21 mouse cellular contexts compared by ENCODE assay signal in genomic region chr1:139328811-139329210, GRCm38 (mm10). TPM values are rescaled to one million over a fixed set of nuclear protein-coding genes. Genes with fewer than 3 reads are reported as not detected.
"Had no signal": no experiment of that assay in that cellular context is flagged by ENCODE, and none has a peak within 500 bp of the region (broad histone marks: within the 10 kb centered on the region; RNA-seq: fewer than 3 reads in every experiment).

No protein-coding gene starts in this region.

- H3K9me3 ChIP-seq: limb, embryonic 12.5 days; limb, embryonic 15.5 days; midbrain, embryonic 12.5 days; midbrain, embryonic 15.5 days; neural tube, embryonic 13.5 days had no signal

- H3K27me3 ChIP-seq: limb, embryonic 12.5 days; limb, embryonic 15.5 days; midbrain, embryonic 12.5 days; midbrain, embryonic 15.5 days; neural tube, embryonic 13.5 days had no signal

- H3K36me3 ChIP-seq: limb, embryonic 12.5 days; limb, embryonic 15.5 days; midbrain, embryonic 12.5 days; midbrain, embryonic 15.5 days; neural tube, embryonic 13.5 days had no signal

- H3K4me1 ChIP-seq: limb, embryonic 12.5 days; limb, embryonic 15.5 days; midbrain, embryonic 12.5 days; midbrain, embryonic 15.5 days; neural tube, embryonic 13.5 days had no signal

- ATAC-seq: liver, postnatal 0 days; lung, postnatal 0 days; midbrain, embryonic 15.5 days had no signal

- H3K9ac ChIP-seq: limb, embryonic 12.5 days; limb, embryonic 15.5 days; liver, embryonic 14.5 days; liver, postnatal 0 days; lung, embryonic 14.5 days; midbrain, embryonic 12.5 days; midbrain, embryonic 15.5 days; neural tube, embryonic 13.5 days had no signal

- H3K4me2 ChIP-seq: limb, embryonic 12.5 days; limb, embryonic 15.5 days; liver, embryonic 11.5 days; lung, embryonic 14.5 days; midbrain, embryonic 12.5 days; midbrain, embryonic 15.5 days; neural tube, embryonic 13.5 days had no signal

- DNase-seq: kidney, postnatal 10 days; kidney, postnatal 4 days; left cerebral cortex, postnatal 4 days; liver, postnatal 0 days; lung, embryonic 14.5 days; retina, postnatal 1 day; right cerebral cortex, postnatal 25 days; thymus, adult 18-20 months; thymus, postnatal 4 days had no signal

- H3K27ac ChIP-seq: limb, embryonic 12.5 days; limb, embryonic 15.5 days; liver, embryonic 14.5 days; macrophage; midbrain, embryonic 12.5 days; midbrain, embryonic 15.5 days; neural tube, embryonic 13.5 days had no signal

- H3K4me3 ChIP-seq: limb, embryonic 12.5 days; limb, embryonic 15.5 days; midbrain, embryonic 12.5 days; midbrain, embryonic 15.5 days; neural tube, embryonic 13.5 days had no signal

RNA-seq across cellular contexts. Expression of gene Crb1, which starts 48.1 kb away (rescaled TPM):
- total RNA-seq: megakaryocyte, adult 5-6 weeks; neutrophil, adult 5-6 weeks had no signal
- polyA plus RNA-seq: limb, embryonic 15.5 days; liver, embryonic 14.5 days; liver, postnatal 0 days; lung, embryonic 14.5 days; macrophage; spleen, adult 2 months had no signal
